Mouse (Mus musculus) olfactory bulb, adult 2 months (tissue): ENCODE data around the gene Sart1.

ENCODE experiments used
- CTCF ChIP-seq: fragments of 200-500 bp; IDR thresholded peaks from 2 replicates; pipeline ENCODE4 v1.5.1; 2012; ENCODE audit warnings: low read depth, mild to moderate bottlenecking, low read length, moderate library complexity; ENCODE audit not compliant: insufficient read depth
- POLR2A ChIP-seq: fragments of 200-500 bp; IDR thresholded peaks from 2 replicates; pipeline ENCODE4 v1.6.1; 2012; ENCODE audit warnings: mild to moderate bottlenecking, low read depth, low read length, moderate library complexity; ENCODE audit not compliant: insufficient read depth

- TF ChIP-seq CTCF = no peak
- TF ChIP-seq POLR2A = no peak
Measured at GRCm38 (mm10) chr19:5348064-5348463, 40.4 kb downstream of the Sart1 start.
